Mouse (Mus musculus): ENCODE results near the gene Ctnnd2. TPM values are rescaled to one million over a fixed set of nuclear protein-coding genes. Genes with fewer than 3 reads are reported as not detected.

The Ctnnd2 gene
- polyA plus RNA-seq, 1 experiment from 2014 or later = 1.6 TPM

- 86% methylated on average over 2 of the region's 2 CpGs for WGBS
- no peak for DNase-seq (ENCODE audit: low spot score)
Measured at GRCm38 (mm10) chr15:30371151-30371550, 198.8 kb downstream of the Ctnnd2 start.

GRCm38 (mm10) chr15:30373654-30374215, 201.3 kb downstream of the Ctnnd2 start:
- no peak for DNase-seq (ENCODE audit: low spot score)
- no peaks in the 10 kb centered on the region for H3K27me3 ChIP-seq (ENCODE audit: low read depth, poor library complexity, severe bottlenecking)
- no peaks in the 10 kb centered on the region for H3K36me3 ChIP-seq
- no peaks in the 10 kb centered on the region for H3K4me1 ChIP-seq
- 89% methylated on average over 6 of the region's 6 CpGs for WGBS
- no peak overlapping the region for H3K4me3 ChIP-seq
- H3K27ac ChIP-seq = no peak overlapping the region
- H3K9me3 ChIP-seq (replicated peaks) = no peaks in the 10 kb centered on the region

More at GRCm38 (mm10) chr15:30371151-30371550, 198.8 kb downstream of the Ctnnd2 start:
- Histone ChIP-seq H3K27ac (no peak overlapping the region), H3K36me3 (no peaks in the 10 kb centered on the region), H3K4me1 (no peaks in the 10 kb centered on the region), H3K27me3 (ENCODE audit: low read depth, poor library complexity, severe bottlenecking) (no peaks in the 10 kb centered on the region), H3K9me3 (replicated peaks) (no peaks in the 10 kb centered on the region), H3K4me3 (no peak overlapping the region)

GRCm38 (mm10) chr15:30374907-30375306, 202.5 kb downstream of the Ctnnd2 start:
- 93% methylated on average over 5 of the region's 5 CpGs for WGBS
- Histone ChIP-seq H3K9me3 (replicated peaks) (no peaks in the 10 kb centered on the region), H3K4me3 (no peak overlapping the region), H3K27me3 (ENCODE audit: low read depth, poor library complexity, severe bottlenecking) (no peaks in the 10 kb centered on the region), H3K27ac (no peak overlapping the region), H3K36me3 (no peaks in the 10 kb centered on the region), H3K4me1 (no peaks in the 10 kb centered on the region)
- no peak for DNase-seq (ENCODE audit: low spot score)

- Histone ChIP-seq H3K9me3 (replicated peaks) (no peaks in the 10 kb centered on the region), H3K27ac (no peak overlapping the region), H3K4me3 (no peak overlapping the region), H3K36me3 (no peaks in the 10 kb centered on the region), H3K27me3 (ENCODE audit: low read depth, poor library complexity, severe bottlenecking) (no peaks in the 10 kb centered on the region), H3K4me1 (no peaks in the 10 kb centered on the region)
- no peak for DNase-seq (ENCODE audit: low spot score)
- 25% methylated on average over 9 of the region's 9 CpGs for WGBS
Measured at GRCm38 (mm10) chr15:30383075-30383842, 210.9 kb downstream of the Ctnnd2 start.

- Histone ChIP-seq H3K9me3 (replicated peaks) (no peaks in the 10 kb centered on the region), H3K4me3 (no peak overlapping the region), H3K36me3 (no peaks in the 10 kb centered on the region), H3K4me1 (no peaks in the 10 kb centered on the region), H3K27me3 (ENCODE audit: low read depth, poor library complexity, severe bottlenecking) (no peaks in the 10 kb centered on the region), H3K27ac (no peak overlapping the region)
- 85% methylated on average over 5 of the region's 5 CpGs for WGBS
- no peak for DNase-seq (ENCODE audit: low spot score)
Measured at GRCm38 (mm10) chr15:30384386-30384785, 212.0 kb downstream of the Ctnnd2 start.

- H3K27me3 ChIP-seq (ENCODE audit: low read depth, poor library complexity, severe bottlenecking) = no peaks in the 10 kb centered on the region
- no peaks in the 10 kb centered on the region for H3K9me3 ChIP-seq (replicated peaks)
- no peak overlapping the region for H3K27ac ChIP-seq
- no peak for DNase-seq (ENCODE audit: low spot score)
- H3K4me1 ChIP-seq = no peaks in the 10 kb centered on the region
- H3K4me3 ChIP-seq = no peak overlapping the region
- H3K36me3 ChIP-seq = no peaks in the 10 kb centered on the region
Measured at GRCm38 (mm10) chr15:30386489-30386888, 214.1 kb downstream of the Ctnnd2 start.

GRCm38 (mm10) chr15:30387244-30387643, 214.9 kb downstream of the Ctnnd2 start:
- no peaks in the 10 kb centered on the region for H3K36me3 ChIP-seq
- no peaks in the 10 kb centered on the region for H3K4me1 ChIP-seq
- no peaks in the 10 kb centered on the region for H3K27me3 ChIP-seq (ENCODE audit: low read depth, poor library complexity, severe bottlenecking)
- 32% methylated on average over 6 of the region's 6 CpGs for WGBS
- no peak overlapping the region for H3K27ac ChIP-seq
- no peak overlapping the region for H3K4me3 ChIP-seq
- no peak for DNase-seq (ENCODE audit: low spot score)
- H3K9me3 ChIP-seq (replicated peaks) = no peaks in the 10 kb centered on the region

- WGBS = 76% methylated on average over 4 of the region's 4 CpGs
- Histone ChIP-seq H3K27me3 (ENCODE audit: low read depth, poor library complexity, severe bottlenecking) (no peaks in the 10 kb centered on the region), H3K4me3 (no peak overlapping the region), H3K27ac (no peak overlapping the region), H3K36me3 (no peaks in the 10 kb centered on the region), H3K9me3 (replicated peaks) (no peaks in the 10 kb centered on the region), H3K4me1 (peaks cover 9% of the 10 kb centered on the region; the same call in 1 of the 2 replicates)
- DNase-seq (ENCODE audit: low spot score) = no peak
Measured at GRCm38 (mm10) chr15:30401111-30401510, 228.7 kb downstream of the Ctnnd2 start.

GRCm38 (mm10) chr15:30406254-30406653, 233.9 kb downstream of the Ctnnd2 start:
- no peaks in the 10 kb centered on the region for H3K36me3 ChIP-seq
- 7% methylated on average over 1 of the region's 1 CpGs for WGBS
- DNase-seq (ENCODE audit: low spot score) = peak; percentile 49

GRCm38 (mm10) chr15:30423146-30423545, 250.8 kb downstream of the Ctnnd2 start:
- Histone ChIP-seq H3K27ac (no peak overlapping the region), H3K9me3 (replicated peaks) (no peaks in the 10 kb centered on the region), H3K36me3 (no peaks in the 10 kb centered on the region), H3K4me3 (no peak overlapping the region), H3K4me1 (no peaks in the 10 kb centered on the region), H3K27me3 (ENCODE audit: low read depth, poor library complexity, severe bottlenecking) (no peaks in the 10 kb centered on the region)
- DNase-seq (ENCODE audit: low spot score) = no peak
- WGBS = 92% methylated on average over 5 of the region's 5 CpGs

More at GRCm38 (mm10) chr15:30406254-30406653, 233.9 kb downstream of the Ctnnd2 start:
- Histone ChIP-seq H3K27ac (no peak overlapping the region), H3K9me3 (replicated peaks) (no peaks in the 10 kb centered on the region), H3K4me1 (no peaks in the 10 kb centered on the region), H3K27me3 (ENCODE audit: low read depth, poor library complexity, severe bottlenecking) (no peaks in the 10 kb centered on the region), H3K4me3 (no peak overlapping the region)

GRCm38 (mm10) chr15:30424290-30424689, 251.9 kb downstream of the Ctnnd2 start:
- Histone ChIP-seq H3K27ac (no peak overlapping the region), H3K36me3 (no peaks in the 10 kb centered on the region), H3K9me3 (replicated peaks) (no peaks in the 10 kb centered on the region), H3K27me3 (ENCODE audit: low read depth, poor library complexity, severe bottlenecking) (no peaks in the 10 kb centered on the region), H3K4me3 (no peak overlapping the region), H3K4me1 (no peaks in the 10 kb centered on the region)
- 70% methylated on average over 9 of the region's 9 CpGs for WGBS
- DNase-seq (ENCODE audit: low spot score) = no peak

GRCm38 (mm10) chr15:30427342-30427741, 254.9 kb downstream of the Ctnnd2 start:
- no peaks in the 10 kb centered on the region for H3K4me1 ChIP-seq
- WGBS = 43% methylated on average over 2 of the region's 2 CpGs
- DNase-seq (ENCODE audit: low spot score) = no peak
- H3K27ac ChIP-seq = no peak overlapping the region
- no peaks in the 10 kb centered on the region for H3K36me3 ChIP-seq
- no peak overlapping the region for H3K4me3 ChIP-seq
- no peaks in the 10 kb centered on the region for H3K27me3 ChIP-seq (ENCODE audit: low read depth, poor library complexity, severe bottlenecking)
- no peaks in the 10 kb centered on the region for H3K9me3 ChIP-seq (replicated peaks)

- H3K4me3 ChIP-seq = no peak overlapping the region
- H3K9me3 ChIP-seq (replicated peaks) = no peaks in the 10 kb centered on the region
- H3K36me3 ChIP-seq = no peaks in the 10 kb centered on the region
- DNase-seq (ENCODE audit: low spot score) = no peak
- H3K4me1 ChIP-seq = no peaks in the 10 kb centered on the region
- 87% methylated on average over 5 of the region's 5 CpGs for WGBS
- no peaks in the 10 kb centered on the region for H3K27me3 ChIP-seq (ENCODE audit: low read depth, poor library complexity, severe bottlenecking)
- no peak overlapping the region for H3K27ac ChIP-seq
Measured at GRCm38 (mm10) chr15:30439045-30439444, 266.7 kb downstream of the Ctnnd2 start.

All from limb, embryonic 10.5 days (tissue).